Mouse (Mus musculus) midbrain, postnatal 0 days (tissue): ENCODE data around the gene Nxn. TPM values are rescaled to one million over a fixed set of nuclear protein-coding genes. Genes with fewer than 3 reads are reported as not detected.

Experiments
- ATAC-seq: fragments of 200-750 bp; cut with Nextera tagmentation; 2 replicates; pipeline ENCODE4 v1.8.0; 2017; ENCODE audit warnings: moderate number of reproducible peaks, mild to moderate bottlenecking, moderate TSS enrichment, moderate library complexity; ENCODE audit not compliant: low FRiP score
- DNase-seq: peaks from one replicate; pipeline ENCODE4 v3.0.0-alpha.2; 2015; ENCODE audit warnings: low spot score
- H3K27ac ChIP-seq: fragments of 300-500 bp; sonication (generic); 2 replicates; pipeline ENCODE4 v1.5.1; 2014; ENCODE audit warnings: low read depth, mild to moderate bottlenecking, low read length, mixed read lengths
- H3K27me3 ChIP-seq: fragments of 300-500 bp; sonication (generic); 2 replicates; pipeline ENCODE4 v1.6.1; 2014; ENCODE audit warnings: low read length, control low read depth, mixed read lengths; ENCODE audit not compliant: insufficient read depth
- H3K36me3 ChIP-seq: fragments of 300-500 bp; sonication (generic); 2 replicates; pipeline ENCODE4 v1.6.1; 2014; ENCODE audit warnings: low read length, control low read depth, mixed read lengths; ENCODE audit not compliant: insufficient read depth
- H3K4me1 ChIP-seq: fragments of 300-500 bp; sonication (generic); 2 replicates; pipeline ENCODE4 v1.6.1; 2014; ENCODE audit warnings: mild to moderate bottlenecking, control low read depth, antibody characterized with exemption, low read length, mixed read lengths; ENCODE audit not compliant: insufficient read depth
- H3K4me2 ChIP-seq: fragments of 300-500 bp; sonication (generic); 2 replicates; pipeline ENCODE4 v1.6.1; 2014; ENCODE audit warnings: low read depth, mild to moderate bottlenecking, low read length, mixed read lengths; ENCODE audit not compliant: poor library complexity, severe bottlenecking
- H3K4me3 ChIP-seq: fragments of 300-500 bp; sonication (generic); 2 replicates; pipeline ENCODE4 v1.5.1; 2014; ENCODE audit warnings: low read depth, mild to moderate bottlenecking, low read length, moderate library complexity
- H3K9ac ChIP-seq: fragments of 300-500 bp; sonication (generic); replicated peaks from 2 replicates; pipeline ENCODE4 v1.6.1; 2014; ENCODE audit warnings: mild to moderate bottlenecking, low read length, moderate library complexity, mixed read lengths; ENCODE audit not compliant: poor library complexity, severe bottlenecking
- H3K9me3 ChIP-seq: fragments of 300-500 bp; sonication (generic); 2 replicates; pipeline ENCODE4 v1.6.1; 2016; ENCODE audit warnings: low read length, control low read depth
- CTCF ChIP-seq: IDR thresholded peaks from 2 replicates; pipeline ENCODE4 v1.5.1; 2016; ENCODE audit warnings: antibody characterized with exemption, mild to moderate bottlenecking
- WGBS: fragments of 180-500 bp; shearing (Covaris S2); extraction: QIAGEN DNeasy Blood & Tissue Kit; methylation state at CpG from one replicate; pipeline ENCODE4 v1.1.7; 2014; 5-methylcytosine and 5-hydroxymethylcytosine counted together
- polyA plus RNA-seq: library from polyadenylated mRNA; unstranded; fragments of >200 nt; fragmentation: Nextera tagmentation; extraction: Ambion mirVana; gene quantifications from 2 replicates; pipeline ENCODE4 v1.2.1, GENCODE M21; 2015
- total RNA-seq: library from RNA; depleted of rRNA; stranded (reverse); fragments of >200 nt; gene quantifications from 2 replicates; pipeline ENCODE4 v1.2.3, GENCODE M21; 2014

Nxn gene
- total and polyA plus RNA-seq, 2 experiments from 2014 or later: 15.2 to 32.2 TPM

DNA sequence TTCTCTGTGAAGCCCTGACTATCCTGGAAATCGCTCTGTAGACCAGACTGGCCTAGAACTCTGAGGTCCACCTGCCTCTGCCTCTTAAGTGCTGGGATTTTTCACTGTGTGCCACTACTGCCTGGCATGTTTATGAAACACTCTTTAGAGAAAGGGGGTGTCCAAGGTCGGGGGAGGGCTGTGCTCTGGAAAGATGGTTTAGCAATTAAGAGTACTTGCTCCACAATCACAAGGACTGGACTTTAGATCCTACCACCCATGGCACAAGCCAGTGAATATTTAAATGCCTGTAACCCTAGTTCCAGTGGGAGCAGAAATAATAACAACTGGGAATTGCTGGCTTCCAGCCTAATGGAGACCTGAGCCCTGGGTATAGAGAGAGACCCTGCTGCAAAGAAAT, 119.0 kb downstream of the Nxn start:
- Histone ChIP-seq H3K9ac (no peak overlapping the region), H3K27ac (no peak overlapping the region)
- 58% methylated on average over 2 of the region's 2 CpGs for WGBS

DNA sequence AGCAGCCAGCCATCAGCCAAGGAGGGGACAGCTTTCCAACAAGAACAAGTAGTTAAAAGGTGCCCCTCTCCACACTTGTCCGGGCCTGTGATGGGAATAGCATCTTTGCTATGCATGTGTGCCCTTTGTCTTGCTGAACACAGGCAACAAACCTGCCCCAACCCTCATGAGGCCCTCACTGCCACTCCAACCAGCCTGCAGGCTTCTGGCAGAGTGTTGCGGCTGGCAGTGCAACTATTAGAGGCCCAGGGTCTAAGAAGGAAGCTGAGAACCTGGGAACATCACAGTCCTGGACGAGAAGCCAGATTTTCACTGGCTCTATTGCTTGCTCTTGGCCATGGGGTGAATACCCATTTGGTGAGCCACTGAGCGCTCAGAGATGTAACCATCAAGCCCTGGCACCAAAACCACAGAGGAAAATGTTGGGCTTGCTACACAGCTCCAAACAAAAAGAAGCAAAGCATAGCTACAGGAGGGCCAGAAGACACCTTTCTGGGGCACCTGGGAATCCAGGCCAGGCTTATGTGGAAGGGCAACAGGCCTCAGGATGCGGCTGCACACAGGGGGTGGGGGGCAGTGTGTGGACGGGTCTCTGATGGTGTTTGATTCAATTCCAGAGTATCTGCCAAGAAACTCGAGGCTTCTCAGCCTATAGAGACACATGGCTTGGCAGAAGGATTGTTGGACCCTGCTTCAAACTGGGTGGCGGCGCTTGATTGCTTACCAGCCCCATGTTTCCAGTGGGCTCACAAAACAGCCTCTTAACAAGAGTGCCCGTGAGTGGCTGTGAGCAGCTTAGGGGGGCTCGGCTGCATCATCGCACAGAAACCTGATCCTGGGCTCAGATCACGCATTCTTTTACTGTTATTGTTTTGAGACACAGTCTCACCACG, 119.7 kb downstream of the Nxn start:
- ATAC-seq (no peak), DNase-seq (peak; percentile 67)
- H3K4me2 ChIP-seq: no peak overlapping the region
- peak overlapping the region; percentile 48 for H3K27ac ChIP-seq
- WGBS: 53% methylated on average over 14 of the region's 14 CpGs
- no peak overlapping the region for H3K4me3 ChIP-seq
- no peaks in the 10 kb centered on the region for H3K36me3 ChIP-seq
- no peak overlapping the region for H3K9ac ChIP-seq
- no peaks in the 10 kb centered on the region for H3K9me3 ChIP-seq
- TF ChIP-seq CTCF: no peak
- H3K27me3 ChIP-seq: no peaks in the 10 kb centered on the region
- no peaks in the 10 kb centered on the region for H3K4me1 ChIP-seq

More for the DNA sequence above, 119.0 kb downstream of the Nxn start:
- H3K4me1 ChIP-seq: no peaks in the 10 kb centered on the region
- DNase-seq: no peak
- ATAC-seq: no peak
- H3K4me2 ChIP-seq: no peak overlapping the region
- H3K27me3 ChIP-seq: no peaks in the 10 kb centered on the region
- H3K36me3 ChIP-seq: no peaks in the 10 kb centered on the region
- H3K4me3 ChIP-seq: no peak overlapping the region
- H3K9me3 ChIP-seq: no peaks in the 10 kb centered on the region
- no peak for TF ChIP-seq CTCF

DNA sequence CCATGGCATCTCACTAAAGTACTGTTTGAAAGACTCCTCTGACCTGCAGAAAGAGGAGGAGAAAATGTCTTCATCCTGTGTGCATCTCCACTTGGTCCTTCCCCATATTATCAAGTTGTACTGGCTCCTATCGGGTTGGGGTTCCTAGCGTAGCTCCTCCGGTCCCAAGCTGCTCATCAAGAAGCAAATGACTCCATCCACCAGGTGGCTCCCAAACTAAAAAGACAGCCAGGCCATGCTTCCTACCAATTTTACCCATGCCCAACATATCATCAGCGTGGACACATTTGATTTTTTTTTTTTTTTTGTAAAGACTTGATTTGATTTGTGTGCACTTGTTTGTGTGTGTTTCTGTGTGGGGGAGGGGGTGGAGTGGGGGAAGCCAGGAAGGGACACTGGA, 126.5 kb downstream of the Nxn start:
- Histone ChIP-seq H3K4me2 (no peak overlapping the region), H3K27ac (no peak overlapping the region), H3K4me3 (no peak overlapping the region), H3K9me3 (no peaks in the 10 kb centered on the region), H3K4me1 (no peaks in the 10 kb centered on the region), H3K27me3 (no peaks in the 10 kb centered on the region), H3K9ac (no peak overlapping the region), H3K36me3 (no peaks in the 10 kb centered on the region)
- DNase-seq: peak; percentile 58
- TF ChIP-seq CTCF: peak; percentile 69
- no peak for ATAC-seq
- 78% methylated on average over 4 of the region's 4 CpGs for WGBS

DNA sequence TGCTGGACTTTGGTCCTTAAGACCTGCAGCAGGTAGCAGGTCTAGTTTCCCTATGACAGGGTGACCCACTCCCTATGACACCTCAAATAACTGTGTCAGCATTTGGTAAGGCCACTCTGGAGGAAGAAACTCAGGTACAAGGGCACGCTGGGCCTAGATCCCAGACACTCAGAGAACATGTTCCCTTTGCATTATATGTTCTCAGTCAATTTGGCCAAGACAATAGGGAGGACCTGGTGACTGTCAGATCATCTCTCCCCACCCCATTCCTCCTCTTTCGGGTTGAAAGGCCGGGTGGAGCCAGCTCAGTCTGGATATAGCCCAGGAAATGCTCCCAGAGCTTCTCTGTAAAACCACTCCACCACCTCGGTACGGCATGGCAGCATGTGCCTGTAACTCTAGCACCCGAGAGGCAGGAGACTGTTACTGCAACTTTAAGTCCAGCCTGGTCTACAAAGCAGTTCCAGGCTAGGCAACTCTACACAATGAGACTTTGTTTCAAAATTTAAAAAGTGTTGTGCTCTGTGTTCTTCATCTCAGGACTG, 130.3 kb downstream of the Nxn start:
- DNase-seq (no peak), ATAC-seq (no peak)
- H3K27ac ChIP-seq: peak overlapping the region; percentile 64; the same call in 1 of the 2 replicates
- H3K27me3 ChIP-seq: no peaks in the 10 kb centered on the region
- no peaks in the 10 kb centered on the region for H3K36me3 ChIP-seq
- no peak for TF ChIP-seq CTCF
- WGBS: 45% methylated on average over 6 of the region's 6 CpGs
- H3K4me1 ChIP-seq: no peaks in the 10 kb centered on the region
- H3K4me3 ChIP-seq: no peak overlapping the region
- H3K4me2 ChIP-seq: no peak overlapping the region
- no peak overlapping the region for H3K9ac ChIP-seq
- H3K9me3 ChIP-seq: no peaks in the 10 kb centered on the region

DNA sequence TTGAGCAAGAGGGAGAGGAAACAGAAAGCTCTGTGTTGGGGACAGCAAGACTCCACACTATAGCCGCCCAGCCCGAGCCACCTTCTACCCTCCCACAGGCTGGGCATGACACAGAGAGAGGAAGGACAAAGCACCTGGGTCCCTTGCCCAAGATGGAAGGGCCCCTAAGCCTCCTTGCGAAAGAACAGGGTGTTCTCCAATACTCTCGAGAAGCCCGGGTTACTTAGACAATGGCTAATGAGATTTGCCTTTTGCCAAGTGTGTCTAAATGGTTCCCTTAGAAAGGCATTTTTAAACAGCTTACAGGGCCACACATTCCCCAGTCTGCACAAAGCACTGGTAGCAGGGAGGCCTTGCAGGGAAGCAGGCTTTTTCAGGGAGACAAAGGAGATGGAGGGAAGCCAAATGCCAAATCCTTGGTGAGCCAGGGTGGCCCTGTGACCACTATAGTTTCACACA, 130.9 kb downstream of the Nxn start:
- no peak for TF ChIP-seq CTCF

DNA sequence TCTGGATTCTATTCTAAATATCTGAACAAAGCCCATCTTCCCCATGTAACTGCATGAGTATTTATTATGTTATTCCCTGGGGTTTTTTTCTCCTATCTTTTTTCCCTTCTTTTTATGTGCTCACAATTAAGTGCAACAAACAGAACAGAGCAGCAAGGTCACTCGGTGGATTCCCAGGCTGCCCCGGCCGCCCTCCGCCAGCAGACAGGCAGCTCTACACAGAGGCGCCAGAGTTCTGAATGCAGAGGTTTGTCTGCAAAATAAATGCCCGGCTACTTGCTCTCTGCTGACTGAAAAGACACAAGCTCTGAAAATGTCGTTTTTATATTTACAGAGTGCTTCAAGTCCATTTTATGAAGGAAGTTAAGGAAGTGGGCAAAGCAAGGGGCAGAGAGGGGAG, 131.4 kb downstream of the Nxn start:
- H3K4me3 ChIP-seq: no peak overlapping the region
- DNase-seq (no peak), ATAC-seq (no peak)
- H3K4me2 ChIP-seq: no peak overlapping the region
- H3K27ac ChIP-seq: peak overlapping the region; percentile 64
- no peaks in the 10 kb centered on the region for H3K27me3 ChIP-seq
- 0 out of 2 replicates have a peak overlapping the region, but pooled peaks have one; percentile 5 for H3K9ac ChIP-seq
- no peak for TF ChIP-seq CTCF
- 22% methylated on average over 7 of the region's 7 CpGs for WGBS
- H3K4me1 ChIP-seq: no peaks in the 10 kb centered on the region
- no peaks in the 10 kb centered on the region for H3K36me3 ChIP-seq
- H3K9me3 ChIP-seq: no peaks in the 10 kb centered on the region

More for the DNA sequence above, 130.9 kb downstream of the Nxn start:
- DNase-seq (peak; percentile 68), ATAC-seq (peak; percentile 62)
- peak overlapping the region; percentile 64 for H3K27ac ChIP-seq
- H3K27me3 ChIP-seq: no peaks in the 10 kb centered on the region
- no peak overlapping the region for H3K4me3 ChIP-seq
- H3K9me3 ChIP-seq: no peaks in the 10 kb centered on the region
- H3K36me3 ChIP-seq: no peaks in the 10 kb centered on the region
- H3K4me1 ChIP-seq: no peaks in the 10 kb centered on the region
- H3K4me2 ChIP-seq: no peak overlapping the region
- H3K9ac ChIP-seq: 0 out of 2 replicates have a peak overlapping the region, but pooled peaks have one; percentile 5
- WGBS: 10% methylated on average over 5 of the region's 5 CpGs
